Mouse (Mus musculus) gastrocnemius, adult 8-10 months (tissue): ENCODE measurements at regions not wholly inside any gene's neighbourhood (a gene's known extent, or its start where the extent isn't known, plus 50 kb on each side); places are given as distances from the start of the nearest gene placed in this dataset.
"Not testable (repeated sequence)": the region's sequence is repeated elsewhere in the genome, so short reads cannot be mapped to it uniquely, and the experiment has no call there.

ENCODE experiments used
- DNase-seq, 2 experiments: peaks; one replicate each; pipeline ENCODE4 v3.0.0; 2022; ENCODE audit warnings: low spot score in 2 of 2

DNA sequence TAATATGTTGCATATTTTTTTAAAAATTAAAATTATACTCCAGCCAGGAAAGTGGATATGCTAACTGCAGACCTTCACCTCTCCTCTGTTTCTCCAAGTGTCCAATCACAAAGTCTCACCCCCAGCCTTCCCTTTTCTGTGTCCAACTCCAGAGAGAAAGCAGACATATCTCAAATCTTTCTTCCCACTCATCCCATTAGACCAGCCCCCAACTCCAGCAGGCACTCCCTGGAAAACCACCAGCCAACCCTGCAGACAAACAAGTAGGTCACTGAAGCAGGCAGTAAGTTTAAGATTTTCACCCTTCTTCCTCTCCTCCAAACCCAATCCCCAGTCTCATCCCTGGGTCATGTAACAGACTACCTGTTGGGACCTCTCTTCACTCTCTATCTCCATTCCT, 94.2 kb upstream of the Ptgfr start:
- no peak for DNase-seq

DNA sequence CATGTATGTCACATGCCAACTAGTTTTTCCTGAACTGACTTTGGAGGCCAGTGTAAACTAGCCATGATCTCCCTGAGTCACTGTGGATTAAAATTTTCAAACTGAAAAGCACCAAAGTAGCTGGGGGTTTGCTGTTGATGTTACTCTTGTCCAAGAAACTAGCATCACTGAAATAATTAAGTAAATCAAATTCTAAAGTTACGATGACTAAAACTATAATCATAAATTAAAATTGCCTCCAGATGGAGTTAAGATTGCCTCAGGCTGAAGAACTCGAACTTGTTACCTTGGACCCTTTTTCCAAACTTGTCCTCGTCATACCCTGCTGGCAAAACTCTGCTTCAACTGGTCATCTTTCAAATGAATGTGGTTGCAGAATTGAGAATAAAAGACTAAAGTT, 93.7 kb upstream of the Ptgfr start:
- no peak for DNase-seq

DNA sequence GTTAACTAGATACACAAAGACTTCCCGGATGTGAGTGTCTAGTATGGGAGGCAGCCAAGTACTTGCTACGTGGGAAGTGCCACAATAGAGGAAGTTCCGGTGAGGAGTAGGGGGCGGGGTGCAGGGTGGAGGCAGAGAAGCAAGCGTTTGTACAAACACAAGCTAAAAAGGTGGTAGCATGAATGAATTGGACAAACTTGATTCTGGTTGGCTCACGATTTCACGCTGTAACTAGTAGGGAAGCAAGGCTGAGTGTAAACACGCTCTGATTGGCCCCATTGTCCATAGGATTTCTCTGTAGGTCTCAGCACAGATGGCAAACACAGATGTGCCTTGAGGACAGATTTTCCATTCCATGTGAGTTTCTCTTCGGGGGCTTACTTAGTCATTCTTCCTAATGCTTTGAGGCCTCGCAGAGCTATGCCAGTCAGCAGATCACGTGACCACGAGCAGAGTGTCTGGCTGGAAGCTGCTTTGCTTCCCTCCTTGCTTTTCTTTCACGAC, 76.6 kb upstream of the Ptgfr start:
- peak; percentile 24 to 27 for DNase-seq

- DNase-seq = not testable (repeated sequence)
Observed at GRCm38 (mm10) chr3:151912292-151912691, 74.9 kb upstream of the Ptgfr start.

GRCm38 (mm10) chr3:151910851-151911250, 73.4 kb upstream of the Ptgfr start:
- no peak for DNase-seq

DNA sequence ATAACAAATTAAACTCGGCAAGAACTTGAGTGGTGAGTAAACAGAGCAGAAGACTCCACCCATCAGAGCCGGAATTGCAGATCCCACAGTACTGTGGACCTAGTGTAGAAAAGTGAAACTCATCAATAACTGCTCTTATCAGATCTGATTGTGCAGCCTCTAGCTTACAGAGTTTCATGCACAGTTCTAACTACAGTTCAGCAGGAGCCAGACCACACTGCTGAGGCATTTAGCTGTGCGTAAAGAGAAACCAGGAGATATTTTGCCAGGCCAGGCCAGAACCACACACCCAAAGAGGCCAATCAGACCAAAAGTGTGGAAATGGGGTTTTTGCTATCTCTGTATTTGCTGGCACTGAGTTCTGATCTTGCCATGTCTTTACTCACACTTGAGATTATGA, 71.9 kb upstream of the Ptgfr start:
- no peak for DNase-seq

- no peak for DNase-seq
Observed at GRCm38 (mm10) chr3:151908886-151909285, 71.5 kb upstream of the Ptgfr start.

DNA sequence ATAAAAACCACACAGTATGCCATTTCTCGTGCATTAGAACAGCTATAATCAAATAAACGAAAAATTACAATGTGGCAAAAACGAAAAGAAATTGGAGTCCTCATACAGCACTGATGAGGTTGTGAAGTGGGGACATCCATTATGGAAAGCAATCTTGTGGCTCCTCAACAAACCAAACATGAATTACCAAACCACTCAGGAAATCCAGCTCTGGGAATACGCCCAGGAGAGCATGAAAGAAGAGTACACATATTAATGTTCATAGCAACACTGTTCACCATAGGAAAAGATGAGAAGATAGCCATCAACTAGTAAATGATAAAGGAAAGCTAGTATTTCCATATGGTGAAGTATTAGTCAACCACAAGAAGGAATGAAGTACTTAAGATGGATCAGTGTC, 68.3 kb upstream of the Ptgfr start:
- DNase-seq = no peak

- DNase-seq = no peak
Observed at GRCm38 (mm10) chr3:151903169-151903568, 65.7 kb upstream of the Ptgfr start.

GRCm38 (mm10) chr3:151902216-151902827, 64.9 kb upstream of the Ptgfr start:
- no peak for DNase-seq

DNA sequence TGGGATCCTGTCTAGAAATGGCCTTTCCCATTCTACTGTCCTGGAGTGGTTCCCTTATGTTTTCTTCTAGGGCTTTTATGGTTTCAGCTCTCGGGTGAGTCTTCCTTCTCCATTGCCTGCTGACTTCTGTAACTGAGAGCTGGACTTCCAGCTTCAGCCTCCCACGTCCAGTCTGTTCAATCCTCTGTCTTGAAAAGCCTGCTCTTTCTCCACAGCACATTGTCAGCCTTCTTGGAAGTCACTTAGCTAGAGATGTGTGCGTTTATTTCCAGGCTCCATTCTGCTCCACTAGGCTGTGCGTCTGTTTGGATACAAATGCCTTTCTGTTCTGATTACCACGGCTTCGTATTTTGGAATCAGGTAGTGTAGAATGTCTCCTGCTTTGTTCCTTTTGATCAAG, 62.2 kb upstream of the Ptgfr start:
- no peak for DNase-seq

DNA sequence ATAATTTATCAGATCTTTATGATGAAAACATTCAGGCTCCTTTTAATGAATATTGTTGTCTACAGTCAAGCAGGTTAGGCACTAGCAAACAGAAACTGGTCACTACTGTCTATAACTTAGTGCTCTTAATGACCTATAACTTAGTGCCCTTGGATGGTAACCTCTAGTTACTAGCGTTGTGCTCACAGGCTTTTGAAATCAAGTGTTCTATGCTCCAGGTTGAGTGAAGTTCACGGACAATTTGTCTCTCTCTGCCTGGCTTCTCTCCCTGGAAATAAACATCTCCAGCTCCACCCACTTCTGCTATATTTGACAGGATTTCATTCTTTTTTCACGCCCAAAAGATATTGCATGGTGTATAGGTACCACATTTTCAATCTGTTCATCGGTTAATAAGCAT, 61.7 kb upstream of the Ptgfr start:
- DNase-seq = no peak

DNA sequence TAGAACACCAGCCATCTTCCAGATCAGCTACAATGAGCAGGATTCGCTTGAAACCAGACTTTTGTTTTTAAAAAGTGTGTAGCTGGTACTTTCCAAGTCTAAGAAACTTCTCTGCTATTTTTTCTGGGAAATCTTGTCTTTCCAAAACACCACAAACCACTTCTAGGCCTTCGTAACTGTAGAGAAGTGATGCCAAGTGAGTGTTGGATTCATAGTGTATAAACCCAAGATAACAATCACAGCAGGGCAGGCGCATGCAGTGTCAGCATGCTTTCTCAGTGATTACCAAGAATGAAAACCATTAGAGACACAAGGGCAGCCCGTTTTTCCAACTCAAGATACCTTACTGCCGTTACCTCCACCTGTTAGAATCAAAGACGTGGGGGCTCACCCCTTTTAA, 58.9 kb upstream of the Ptgfr start:
- no peak for DNase-seq

GRCm38 (mm10) chr3:151894712-151895111, 57.3 kb upstream of the Ptgfr start:
- DNase-seq = no peak

- no peak for DNase-seq
Observed at GRCm38 (mm10) chr3:151893421-151894235, 56.2 kb upstream of the Ptgfr start.

- peak; percentile 84 to 88 for DNase-seq
Observed at GRCm38 (mm10) chr3:151891760-151892253, 54.4 kb upstream of the Ptgfr start.

DNA sequence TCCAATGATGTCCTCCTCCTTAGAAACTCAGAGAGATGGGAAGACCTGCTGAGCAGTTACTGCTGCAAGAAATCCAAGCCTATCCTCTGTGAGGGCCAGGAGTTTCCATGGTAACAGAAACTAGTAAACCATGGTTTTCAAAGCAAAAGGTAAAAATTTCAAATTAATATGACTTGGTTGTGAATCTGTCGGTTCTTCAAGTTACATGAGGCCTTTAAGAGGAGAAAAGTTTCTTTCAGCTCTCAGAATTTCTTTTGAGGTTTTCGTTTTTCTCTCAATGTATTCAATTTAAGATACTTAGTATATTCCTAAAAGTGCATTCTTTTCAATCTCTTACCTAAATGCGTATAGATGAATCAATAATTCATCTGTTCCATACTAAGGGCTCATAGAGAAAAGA, 53.9 kb upstream of the Ptgfr start:
- DNase-seq = no peak

- no peak for DNase-seq
Observed at GRCm38 (mm10) chr3:151889738-151890137, 52.3 kb upstream of the Ptgfr start.
